Mouse (Mus musculus): ENCODE data around the gene Cda. TPM values are rescaled to one million over a fixed set of nuclear protein-coding genes. Genes with fewer than 3 reads are reported as not detected.

Gene Cda
- polyA plus RNA-seq, 1 experiment from 2014 or later = 8.9 TPM

DNA sequence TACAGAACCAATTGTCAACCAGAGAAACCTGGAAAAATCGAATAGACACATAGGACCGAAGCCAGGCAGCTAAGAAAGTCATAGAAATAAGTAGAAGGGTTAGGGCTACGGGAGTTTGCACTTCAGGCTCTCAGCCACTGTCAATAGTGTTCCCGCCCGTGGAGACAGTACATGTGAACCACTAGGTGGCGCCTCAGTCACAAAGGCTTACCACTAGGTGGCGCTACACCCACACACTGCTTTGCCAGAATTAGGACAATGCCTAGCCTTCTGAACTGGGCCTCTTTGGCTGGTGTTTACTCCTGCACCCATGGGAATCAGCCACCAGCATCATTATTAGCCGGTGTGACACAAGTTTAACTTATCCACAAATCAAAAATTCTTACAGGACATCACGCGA is 48.3 kb downstream of the Cda start:
- Histone ChIP-seq H3K4me2 (no peak overlapping the region), H3K9ac (no peak overlapping the region), H3K9me3 (replicated peaks) (no peaks in the 10 kb centered on the region), H3K4me1 (replicated peaks) (peaks cover 38% of the 10 kb centered on the region), H3K27ac (no peak overlapping the region), H3K4me3 (no peak overlapping the region), H3K36me3 (peaks cover 26% of the 10 kb centered on the region), H3K27me3 (no peaks in the 10 kb centered on the region)
- ATAC-seq (replicated peaks; ENCODE audit: insufficient number of reproducible peaks, insufficient read depth, low FRiP score, low read depth) = no peak
- 36% methylated on average over 10 of the region's 10 CpGs for WGBS

DNA sequence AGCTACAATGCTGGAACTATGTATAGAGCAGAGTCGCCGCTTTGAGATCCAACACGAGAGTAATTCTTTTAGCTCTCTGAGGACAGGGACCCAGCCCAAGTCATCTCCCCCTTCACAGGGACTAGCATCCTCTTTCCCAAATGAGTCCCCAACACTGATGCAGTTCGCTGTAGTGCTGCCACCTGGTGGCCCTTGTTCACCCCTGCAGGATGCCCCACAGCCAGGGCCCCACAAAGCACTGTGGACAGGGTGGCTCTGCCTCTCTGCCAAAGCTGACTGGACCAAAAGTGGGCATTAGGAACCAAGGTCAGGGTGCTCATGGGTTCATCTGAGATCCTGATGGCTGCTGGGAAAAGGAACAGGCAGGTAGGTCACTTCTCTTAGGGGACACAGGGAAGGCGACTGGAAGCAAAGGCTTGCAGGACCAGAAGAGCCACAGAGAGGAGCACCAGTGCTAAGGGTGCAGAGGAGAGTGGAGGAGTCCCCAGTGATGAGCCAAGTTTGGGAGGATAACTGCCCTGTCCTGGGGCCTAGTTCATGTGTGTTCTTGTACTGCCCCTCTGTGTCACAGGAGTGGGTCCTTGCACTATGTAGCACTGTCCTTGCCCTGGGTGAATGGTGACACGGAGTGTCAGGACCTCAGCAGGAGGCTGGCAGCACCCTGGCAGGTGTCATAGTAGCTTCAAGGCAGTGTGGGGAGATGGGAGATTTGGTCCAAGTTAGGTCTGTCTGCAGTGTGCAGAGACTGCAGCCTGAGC is 49.1 kb downstream of the Cda start:
- 47% methylated on average over 6 of the region's 6 CpGs for whole genome bisulfite sequencing
- Histone ChIP-seq H3K27me3 (no peaks in the 10 kb centered on the region), H3K36me3 (peaks cover 34% of the 10 kb centered on the region), H3K27ac (no peak overlapping the region), H3K4me3 (no peak overlapping the region), H3K4me2 (no peak overlapping the region), H3K9me3 (replicated peaks) (no peaks in the 10 kb centered on the region), H3K9ac (no peak overlapping the region), H3K4me1 (replicated peaks) (peaks cover 30% of the 10 kb centered on the region)
- no peak for ATAC-seq (replicated peaks; ENCODE audit: insufficient number of reproducible peaks, insufficient read depth, low FRiP score, low read depth)

DNA sequence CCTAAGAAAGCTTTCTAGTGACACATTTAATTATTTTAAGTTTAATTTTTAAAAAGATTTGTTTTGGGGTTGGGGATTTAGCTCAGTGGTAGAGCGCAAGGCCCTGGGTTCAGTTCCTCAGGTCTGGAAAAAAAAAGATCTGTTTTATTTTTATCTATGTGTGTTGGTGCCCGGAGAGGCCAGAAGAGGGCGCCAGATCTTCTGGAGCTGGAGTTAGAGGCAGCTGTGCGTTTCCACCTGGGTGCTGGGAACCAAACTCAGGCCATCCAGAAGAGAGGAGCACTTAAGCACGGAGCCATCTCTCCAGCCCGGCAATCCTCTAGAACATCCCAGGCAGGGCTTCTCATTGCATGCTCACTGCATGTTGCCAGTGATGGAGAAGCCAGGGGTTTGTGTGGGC is 51.4 kb downstream of the Cda start:
- ATAC-seq (replicated peaks; ENCODE audit: insufficient number of reproducible peaks, insufficient read depth, low FRiP score, low read depth) = no peak
- Histone ChIP-seq H3K4me3 (no peak overlapping the region), H3K27me3 (no peaks in the 10 kb centered on the region), H3K4me2 (no peak overlapping the region), H3K9me3 (replicated peaks) (no peaks in the 10 kb centered on the region), H3K36me3 (peaks cover 56% of the 10 kb centered on the region), H3K4me1 (replicated peaks) (peaks cover 13% of the 10 kb centered on the region), H3K27ac (no peak overlapping the region), H3K9ac (no peak overlapping the region)
- WGBS = 93% methylated on average over 6 of the region's 6 CpGs

DNA sequence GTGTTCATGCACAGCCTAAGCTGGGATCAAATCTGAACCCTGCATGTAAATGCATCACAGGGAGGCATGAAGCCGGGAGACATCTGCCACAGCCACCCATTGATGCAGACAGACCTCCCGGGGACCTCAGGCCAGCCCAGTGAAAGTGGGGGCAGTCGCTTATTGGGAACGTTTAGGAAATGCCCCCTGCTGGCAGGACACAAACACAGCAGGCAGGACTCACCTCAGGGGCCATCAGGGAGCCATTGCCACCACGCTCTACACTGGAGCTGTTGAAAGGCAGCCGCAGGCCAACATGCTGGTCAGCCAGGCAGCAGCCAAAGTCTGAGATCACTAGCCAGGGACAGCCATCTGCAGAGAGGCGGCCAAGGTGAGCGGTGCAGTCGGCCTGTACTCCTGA is 52.0 kb downstream of the Cda start:
- Histone ChIP-seq H3K27ac (no peak overlapping the region), H3K4me2 (no peak overlapping the region), H3K4me1 (replicated peaks) (peaks cover 8% of the 10 kb centered on the region), H3K9me3 (replicated peaks) (no peaks in the 10 kb centered on the region), H3K9ac (no peak overlapping the region), H3K4me3 (no peak overlapping the region), H3K27me3 (no peaks in the 10 kb centered on the region), H3K36me3 (peaks cover 62% of the 10 kb centered on the region)
- ATAC-seq (replicated peaks; ENCODE audit: insufficient number of reproducible peaks, insufficient read depth, low FRiP score, low read depth) = no peak
- 65% methylated on average over 9 of the region's 9 CpGs for WGBS

DNA sequence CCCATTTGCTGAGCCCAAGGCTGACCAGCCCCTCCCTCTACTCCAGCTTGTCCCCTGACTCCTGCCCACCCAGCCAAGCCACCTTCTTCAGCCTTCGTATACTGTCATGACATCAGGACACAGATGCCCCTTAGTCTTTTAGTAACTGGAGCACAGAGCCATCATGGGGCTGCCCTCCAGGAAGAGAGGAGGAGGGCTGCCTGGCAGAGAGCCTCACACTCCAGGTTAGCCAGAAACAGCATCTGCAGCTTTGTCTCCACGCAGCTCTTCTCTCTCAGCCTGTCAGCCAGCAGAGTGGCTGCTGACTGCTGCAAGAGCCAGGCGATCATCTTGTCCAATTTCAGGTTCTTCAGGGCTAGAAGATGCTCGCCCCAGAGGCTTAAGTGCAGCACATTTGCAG is 54.0 kb downstream of the Cda start:
- Histone ChIP-seq H3K9me3 (replicated peaks) (no peaks in the 10 kb centered on the region), H3K4me2 (no peak overlapping the region), H3K4me1 (replicated peaks) (no peaks in the 10 kb centered on the region), H3K36me3 (peaks cover 77% of the 10 kb centered on the region), H3K27me3 (no peaks in the 10 kb centered on the region), H3K9ac (no peak overlapping the region), H3K4me3 (no peak overlapping the region), H3K27ac (no peak overlapping the region)
- 81% methylated on average over 4 of the region's 4 CpGs for WGBS
- no peak for ATAC-seq (replicated peaks; ENCODE audit: insufficient number of reproducible peaks, insufficient read depth, low FRiP score, low read depth)

DNA sequence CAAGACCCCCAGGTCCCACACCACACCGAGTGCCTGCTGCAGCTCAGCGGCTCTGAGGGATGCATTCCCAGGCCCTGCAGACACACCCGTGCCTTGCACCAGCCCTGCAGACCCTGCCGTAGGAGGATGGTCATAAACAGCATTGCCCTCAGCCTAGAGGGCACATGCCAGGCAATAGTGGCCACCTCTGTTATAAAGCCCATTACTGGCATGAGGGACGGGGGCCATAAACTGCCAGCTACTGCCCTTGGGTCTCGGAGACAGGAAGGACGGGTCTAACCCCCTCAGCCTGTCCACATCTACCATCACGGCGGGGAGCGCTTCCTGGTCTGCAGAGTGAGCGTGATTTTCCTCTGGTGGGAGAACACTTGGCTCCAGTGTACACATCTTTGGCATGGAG is 54.8 kb downstream of the Cda start:
- Histone ChIP-seq H3K27ac (no peak overlapping the region), H3K36me3 (peaks cover 81% of the 10 kb centered on the region), H3K4me2 (no peak overlapping the region), H3K9me3 (replicated peaks) (no peaks in the 10 kb centered on the region), H3K9ac (no peak overlapping the region), H3K4me3 (no peak overlapping the region), H3K4me1 (replicated peaks) (no peaks in the 10 kb centered on the region), H3K27me3 (no peaks in the 10 kb centered on the region)
- WGBS = 85% methylated on average over 11 of the region's 11 CpGs
- no peak for ATAC-seq (replicated peaks; ENCODE audit: insufficient number of reproducible peaks, insufficient read depth, low FRiP score, low read depth)

DNA sequence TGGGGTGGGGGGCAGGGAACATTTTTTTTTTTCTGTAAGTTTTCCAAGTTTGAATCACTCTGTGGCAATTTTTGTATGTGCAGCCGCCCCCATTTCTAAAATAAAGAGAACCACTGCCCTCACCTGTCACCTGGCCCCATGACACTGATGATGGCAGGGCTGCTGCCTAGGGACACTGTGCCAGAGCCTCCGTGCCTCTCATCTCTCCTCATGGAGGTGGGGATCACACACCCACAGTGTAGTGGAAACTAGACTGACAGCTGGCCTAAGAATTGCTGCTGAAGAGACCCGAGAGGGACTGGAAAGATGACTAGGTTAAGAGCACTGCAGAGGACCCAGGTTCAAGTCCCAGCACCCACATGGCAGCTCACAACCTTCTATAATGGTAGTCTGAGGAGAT is 55.7 kb downstream of the Cda start:
- Histone ChIP-seq H3K4me1 (replicated peaks) (no peaks in the 10 kb centered on the region), H3K27ac (no peak overlapping the region), H3K4me2 (no peak overlapping the region), H3K36me3 (peaks cover 82% of the 10 kb centered on the region), H3K27me3 (no peaks in the 10 kb centered on the region), H3K4me3 (no peak overlapping the region), H3K9me3 (replicated peaks) (no peaks in the 10 kb centered on the region), H3K9ac (no peak overlapping the region)
- WGBS = 85% methylated on average over 3 of the region's 3 CpGs
- ATAC-seq (replicated peaks; ENCODE audit: insufficient number of reproducible peaks, insufficient read depth, low FRiP score, low read depth) = no peak

DNA sequence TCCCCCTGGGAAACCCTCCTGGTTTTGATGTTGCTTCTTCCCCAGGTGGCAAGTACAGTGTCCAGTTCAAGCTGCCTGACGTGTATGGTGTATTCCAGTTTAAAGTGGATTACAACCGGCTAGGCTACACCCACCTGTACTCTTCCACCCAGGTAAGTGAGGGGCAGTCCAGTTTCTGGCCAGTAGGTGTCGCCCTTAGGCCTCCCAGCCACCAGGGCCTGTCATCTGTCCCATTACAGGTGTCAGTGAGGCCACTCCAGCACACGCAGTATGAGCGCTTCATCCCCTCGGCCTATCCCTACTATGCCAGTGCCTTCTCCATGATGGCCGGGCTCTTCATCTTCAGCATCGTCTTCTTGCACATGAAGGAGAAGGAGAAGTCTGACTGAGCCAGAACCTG is 56.2 kb downstream of the Cda start:
- no peaks in the 10 kb centered on the region for H3K27me3 ChIP-seq
- peaks cover 77% of the 10 kb centered on the region for H3K36me3 ChIP-seq
- H3K9ac ChIP-seq = no peak overlapping the region
- no peaks in the 10 kb centered on the region for H3K9me3 ChIP-seq (replicated peaks)
- H3K4me1 ChIP-seq (replicated peaks) = no peaks in the 10 kb centered on the region
- H3K4me2 ChIP-seq = no peak overlapping the region
- ATAC-seq (replicated peaks; ENCODE audit: insufficient number of reproducible peaks, insufficient read depth, low FRiP score, low read depth) = no peak
- no peak overlapping the region for H3K27ac ChIP-seq
- WGBS = 64% methylated on average over 8 of the region's 8 CpGs
- H3K4me3 ChIP-seq = no peak overlapping the region

DNA sequence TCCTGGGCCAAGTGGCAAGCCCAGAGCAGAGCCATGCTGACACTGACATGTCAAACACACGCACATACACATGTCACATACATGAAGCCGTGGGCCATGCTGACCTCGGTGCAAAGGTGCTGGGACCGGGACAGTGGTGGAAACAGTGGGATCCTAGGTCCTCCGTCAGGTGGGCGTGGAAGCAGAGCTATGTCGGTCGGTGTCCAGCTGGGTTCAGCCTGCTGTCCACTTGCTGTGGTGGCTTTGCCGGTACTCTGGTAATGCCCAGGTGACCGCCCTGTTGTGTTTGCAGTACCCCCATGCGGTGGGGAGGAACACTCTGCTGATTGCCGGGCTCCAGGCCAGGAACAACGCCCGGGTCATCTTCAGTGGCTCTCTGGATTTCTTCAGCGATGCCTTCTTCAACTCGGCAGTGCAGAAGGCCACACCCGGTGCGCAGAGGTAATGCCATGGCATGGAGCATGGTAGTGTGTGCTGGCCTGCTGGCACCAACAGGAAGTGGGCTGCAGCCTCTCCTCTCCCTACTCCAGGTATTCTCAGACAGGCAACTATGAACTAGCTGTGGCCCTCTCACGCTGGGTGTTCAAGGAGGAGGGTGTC is 57.4 kb downstream of the Cda start:
- H3K27me3 ChIP-seq = no peaks in the 10 kb centered on the region
- no peak overlapping the region for H3K4me2 ChIP-seq
- WGBS = 89% methylated on average over 19 of the region's 19 CpGs
- peaks cover 70% of the 10 kb centered on the region for H3K36me3 ChIP-seq
- H3K4me3 ChIP-seq = no peak overlapping the region
- ATAC-seq (replicated peaks; ENCODE audit: insufficient number of reproducible peaks, insufficient read depth, low FRiP score, low read depth) = no peak
- no peaks in the 10 kb centered on the region for H3K9me3 ChIP-seq (replicated peaks)
- H3K27ac ChIP-seq = no peak overlapping the region
- H3K9ac ChIP-seq = no peak overlapping the region
- H3K4me1 ChIP-seq (replicated peaks) = peaks cover 6% of the 10 kb centered on the region

DNA sequence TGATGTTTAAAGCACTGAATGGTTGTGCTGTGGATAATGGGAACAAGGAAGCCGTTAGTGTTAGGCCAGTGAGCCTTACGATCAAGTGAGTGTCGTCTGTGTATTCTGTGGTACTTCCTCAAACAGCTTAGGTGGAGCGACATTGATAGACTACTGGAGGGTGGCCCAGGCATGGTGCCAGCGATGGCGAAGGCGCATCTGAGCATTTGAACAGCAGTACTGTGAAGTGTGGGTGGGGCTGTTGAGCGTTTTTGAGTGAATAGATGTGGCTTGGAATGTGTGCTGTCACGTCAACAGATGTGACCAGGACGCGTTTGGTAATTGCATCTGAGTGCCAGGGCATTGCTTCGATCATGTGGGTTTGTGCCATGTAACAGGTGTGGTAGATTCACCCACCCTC is 60.1 kb downstream of the Cda start:
- Histone ChIP-seq H3K27ac (no peak overlapping the region), H3K4me3 (no peak overlapping the region), H3K9ac (no peak overlapping the region), H3K4me1 (replicated peaks) (peaks cover 18% of the 10 kb centered on the region), H3K4me2 (no peak overlapping the region), H3K36me3 (peaks cover 43% of the 10 kb centered on the region), H3K9me3 (replicated peaks) (no peaks in the 10 kb centered on the region), H3K27me3 (no peaks in the 10 kb centered on the region)
- no peak for ATAC-seq (replicated peaks; ENCODE audit: insufficient number of reproducible peaks, insufficient read depth, low FRiP score, low read depth)
- 86% methylated on average over 12 of the region's 12 CpGs for WGBS

DNA sequence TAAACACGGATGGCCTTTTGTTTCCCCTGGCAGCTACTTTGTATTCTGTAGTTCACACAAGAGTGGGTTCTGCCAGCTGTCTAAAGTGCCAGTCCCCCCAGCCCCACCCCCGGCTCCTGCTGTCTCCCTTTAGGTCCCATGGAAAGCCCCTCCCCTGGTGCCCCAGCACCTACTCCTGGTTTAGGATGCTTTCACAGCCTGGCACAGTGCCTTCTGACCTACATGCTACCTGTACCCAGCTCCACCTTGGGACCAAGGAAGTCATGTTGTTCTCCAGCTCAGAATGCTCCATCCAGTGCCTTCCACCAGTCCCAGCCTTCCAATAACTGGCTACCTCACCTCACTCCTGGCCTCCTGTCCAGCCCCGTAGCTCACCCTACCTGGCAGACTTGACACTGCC is 60.8 kb downstream of the Cda start:
- Histone ChIP-seq H3K27ac (no peak overlapping the region), H3K9me3 (replicated peaks) (no peaks in the 10 kb centered on the region), H3K9ac (no peak overlapping the region), H3K4me2 (no peak overlapping the region), H3K4me3 (no peak overlapping the region), H3K4me1 (replicated peaks) (peaks cover 18% of the 10 kb centered on the region), H3K36me3 (peaks cover 36% of the 10 kb centered on the region), H3K27me3 (no peaks in the 10 kb centered on the region)
- no peak for ATAC-seq (replicated peaks; ENCODE audit: insufficient number of reproducible peaks, insufficient read depth, low FRiP score, low read depth)
- WGBS = 85% methylated on average over 3 of the region's 3 CpGs
